In genomic region chr19:57457075-57457474, GRCm38 (mm10) we compare ENCODE assay signal across 8 mouse cellular contexts. TPM values are rescaled to one million over a fixed set of nuclear protein-coding genes. Genes with fewer than 3 reads are reported as not detected.
A peak's percentile ranks its signal among the peaks of the same experiment; 100 is the strongest.
DNase-seq lines count a peak whose midpoint lies in the region; ATAC-seq and TF ChIP-seq lines count a peak whose summit lies in the region.

No protein-coding gene starts in this region.

- no peak overlapping the region for H3K4me2 ChIP-seq in liver, embryonic 14.5 days (ENCODE audit: low read depth)

- no peak overlapping the region for H3K27ac ChIP-seq in ES-Bruce4 (ENCODE audit: insufficient read depth, low read length)
- H3K27ac ChIP-seq in liver, embryonic 14.5 days: no peak overlapping the region

- H3K4me3 ChIP-seq in ES-Bruce4 (ENCODE audit: low read depth, low read length): no peak overlapping the region
- no peak overlapping the region for H3K4me3 ChIP-seq in liver, embryonic 14.5 days (ENCODE audit: insufficient read depth in 1 of 2, low read depth in 2 of 2, low read length in 2 of 2)

- ATAC-seq in liver, embryonic 14.5 days (ENCODE audit: insufficient read depth): no peak

- peak; percentile 25 to 45 for DNase-seq in layer of hippocampus, postnatal 10 days (ENCODE audit: low spot score in 2 of 2)
- DNase-seq in layer of hippocampus, adult 9-10 months (ENCODE audit: low spot score): no peak
- peak; percentile 56 to 60 for DNase-seq in adrenal gland, adult 18-20 months (ENCODE audit: low spot score in 2 of 2)
- DNase-seq in embryo, embryonic 11 days: peak; percentile 36
- peak in 2 of 3 experiments; percentile 20 to 27 for DNase-seq in liver, embryonic 14.5 days (ENCODE audit: low read depth in 3 of 3, low spot score in 3 of 3)
- DNase-seq in splenic B cell, adult 2 months (ENCODE audit: low read depth, low spot score): peak; percentile 78
- DNase-seq in frontal cortex, postnatal 36 days (ENCODE audit: low spot score in 2 of 2): no peak

- peak; percentile 47 for TF ChIP-seq CTCF in ES-Bruce4 (IDR thresholded peaks at IDR 0.05; ENCODE audit: low read depth, low read length)
- peak; percentile 78 for TF ChIP-seq CTCF in liver, embryonic 14.5 days (IDR thresholded peaks at IDR 0.05; ENCODE audit: low read depth)

- H3K9ac ChIP-seq in ES-Bruce4 (ENCODE audit: low read depth, poor library complexity, severe bottlenecking): no peak overlapping the region
- no peak overlapping the region for H3K9ac ChIP-seq in liver, embryonic 14.5 days (replicated peaks)

- peaks cover 2% of the 10 kb centered on the region for H3K4me1 ChIP-seq in ES-Bruce4 (ENCODE audit: control insufficient read depth, insufficient read depth, low read length)
- H3K4me1 ChIP-seq in liver, embryonic 14.5 days (replicated peaks; ENCODE audit: control insufficient read depth in 2 of 2, insufficient read depth in 2 of 2, low read length in 1 of 2): peaks cover 0 to 6% of the 10 kb centered on the region in 2 experiments; a peak in 1 of 4 replicates

- TF ChIP-seq EP300 in ES-Bruce4 (IDR thresholded peaks at IDR 0.05; ENCODE audit: insufficient read depth, low read depth, low read length): no peak
- no peak for TF ChIP-seq EP300 in liver, embryonic 14.5 days (IDR thresholded peaks at IDR 0.05; ENCODE audit: low read depth)

- no peaks in the 10 kb centered on the region for H3K36me3 ChIP-seq in ES-Bruce4 (ENCODE audit: control insufficient read depth, insufficient read depth, low read length, poor library complexity, severe bottlenecking)
- H3K36me3 ChIP-seq in liver, embryonic 14.5 days (replicated peaks; ENCODE audit: control insufficient read depth, insufficient read depth, low read depth): no peaks in the 10 kb centered on the region; the same call in 1 of the 2 replicates
- H3K36me3 ChIP-seq in splenic B cell, adult 2 months (ENCODE audit: control insufficient read depth, insufficient read depth, low read length, poor library complexity, severe bottlenecking): no peaks in the 10 kb centered on the region

- WGBS in liver, embryonic 14.5 days (ENCODE audit: insufficient replicate concordance): 60% methylated on average over 2 of the region's 2 CpGs

- no peaks in the 10 kb centered on the region for H3K27me3 ChIP-seq in ES-Bruce4 (ENCODE audit: control insufficient read depth, insufficient read depth, low read length, poor library complexity, severe bottlenecking)
- H3K27me3 ChIP-seq in liver, embryonic 14.5 days (ENCODE audit: control insufficient read depth, insufficient read depth, low read length): no peaks in the 10 kb centered on the region
- no peaks in the 10 kb centered on the region for H3K27me3 ChIP-seq in splenic B cell, adult 2 months (ENCODE audit: control insufficient read depth, insufficient read depth, low read length, poor library complexity, severe bottlenecking)

- TF ChIP-seq POLR2A in ES-Bruce4 (IDR thresholded peaks at IDR 0.05; ENCODE audit: insufficient read depth, low read length): no peak

- no peaks in the 10 kb centered on the region for H3K9me3 ChIP-seq in ES-Bruce4 (replicated peaks; ENCODE audit: control insufficient read depth, insufficient read depth, low read length, poor library complexity, severe bottlenecking)
- no peaks in the 10 kb centered on the region for H3K9me3 ChIP-seq in liver, embryonic 14.5 days (ENCODE audit: control insufficient read depth, low read length)

RNA-seq across cellular contexts. Expression of gene Trub1, which starts 4.4 kb away (rescaled TPM):
- total RNA-seq in layer of hippocampus, postnatal 10 days (2021): 10 to 100 TPM; 17.3 to 19.7 TPM
- polyA plus RNA-seq in ES-Bruce4 (2011; ENCODE audit: insufficient read depth, insufficient read length, low read depth, missing spikeins): 39.6 and 42.4 TPM in 2 replicates
- 10 to 100 TPM; 10.1 to 16.8 TPM for total RNA-seq in adrenal gland, adult 18-20 months (2021)
- polyA plus RNA-seq in liver, embryonic 14.5 days (2012; rRNA removed): 4.2 and 6.7 TPM in 2 replicates
- 7.8 and 8.1 TPM in 2 replicates for polyA plus RNA-seq in liver, embryonic 14.5 days (2014; fragmentation: Nextera tagmentation; extraction: Ambion mirVana)

Comparison
In these comparisons a context has a peak if more than half of its experiments do, and no peak if none do; other contexts are left out.
1. DNase-seq: peak in layer of hippocampus, postnatal 10 days (2 of 2), adrenal gland, adult 18-20 months (2 of 2), embryo, embryonic 11 days (single experiment), liver, embryonic 14.5 days (2 of 3) and splenic B cell, adult 2 months (single experiment); none in layer of hippocampus, adult 9-10 months (single experiment) and frontal cortex, postnatal 36 days (0 of 2).